20 mouse cellular contexts compared by ENCODE assay signal in the genomic region with DNA sequence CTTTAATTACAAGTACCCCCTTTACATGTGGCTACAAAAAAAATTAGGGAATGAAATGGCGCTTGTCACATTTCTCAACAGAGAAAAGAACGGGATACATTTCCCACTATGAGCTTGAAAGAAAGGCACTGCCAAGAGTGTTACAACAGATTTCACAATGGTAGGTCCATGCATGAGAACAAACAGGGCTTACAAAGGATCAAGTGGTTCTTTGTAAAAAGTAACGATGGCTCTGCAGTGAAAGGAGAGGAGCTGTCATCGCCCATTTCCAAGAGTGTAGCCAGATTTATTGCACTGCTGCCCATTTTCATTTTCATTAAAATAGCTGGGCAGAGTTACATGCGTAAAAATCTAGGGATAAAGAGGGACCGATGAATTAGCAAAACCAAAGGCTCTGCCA.
DNase-seq lines count a peak whose midpoint lies in the region; ATAC-seq and TF ChIP-seq lines count a peak whose summit lies in the region.
"Had no signal": no experiment of that assay in that cellular context is flagged by ENCODE, and none has a peak within 500 bp of the region (broad histone marks: within the 10 kb centered on the region; RNA-seq: fewer than 3 reads in every experiment).

No protein-coding gene starts in this region.

- no peak overlapping the region for H3K4me2 ChIP-seq in forebrain, embryonic 13.5 days
- H3K4me2 ChIP-seq in forebrain, embryonic 11.5 days (ENCODE audit: low read depth, low read length, severe bottlenecking) = no peak overlapping the region
- H3K4me2 ChIP-seq in liver, postnatal 0 days (ENCODE audit: low read depth, low read length) = no peak overlapping the region
- H3K4me2 ChIP-seq in forebrain, embryonic 16.5 days (ENCODE audit: low read length) = no peak overlapping the region
- H3K4me2 ChIP-seq: heart, embryonic 13.5 days; hindbrain, embryonic 15.5 days had no signal

- H3K27me3 ChIP-seq in forebrain, embryonic 13.5 days = no peaks in the 10 kb centered on the region
- H3K27me3 ChIP-seq in forebrain, embryonic 11.5 days (ENCODE audit: control insufficient read depth, insufficient read depth, low read length) = no peaks in the 10 kb centered on the region; the same call in 1 of the 2 replicates
- H3K27me3 ChIP-seq in liver, adult 2 months (ENCODE audit: control insufficient read depth, insufficient read depth, low read length) = no peaks in the 10 kb centered on the region
- no peaks in the 10 kb centered on the region for H3K27me3 ChIP-seq in liver, postnatal 0 days (ENCODE audit: insufficient read depth, low read length)
- no peaks in the 10 kb centered on the region for H3K27me3 ChIP-seq in forebrain, embryonic 16.5 days (replicated peaks; ENCODE audit: control insufficient read depth, insufficient read depth, low read length)
- H3K27me3 ChIP-seq: hindbrain, embryonic 15.5 days; megakaryocyte, embryonic 14.5 days had no signal

- TF ChIP-seq EP300 in liver, postnatal 0 days (IDR thresholded peaks at IDR 0.05; ENCODE audit: low read depth) = no peak

- DNase-seq in forebrain, embryonic 11.5 days (ENCODE audit: low spot score) = no peak
- DNase-seq in liver, adult 2 months (ENCODE audit: extremely low read depth, low read depth, low spot score) = peak; percentile 85
- DNase-seq in liver, postnatal 0 days = no peak
- DNase-seq in Muller cell, postnatal 12 days (ENCODE audit: inconsistent ontology term) = peak; percentile 81
- DNase-seq in ovary, postnatal 10 days (ENCODE audit: low spot score) = no peak
- DNase-seq: cerebellum, adult 8-10 months; layer of hippocampus, postnatal 36 days; right cerebral cortex, postnatal 25 days had no signal

- no peak overlapping the region for H3K4me3 ChIP-seq in forebrain, embryonic 13.5 days
- no peak overlapping the region for H3K4me3 ChIP-seq in forebrain, embryonic 11.5 days (ENCODE audit: low read depth, low read length)
- H3K4me3 ChIP-seq in liver, adult 2 months (ENCODE audit: insufficient read depth, low read depth, low read length) = no peak overlapping the region
- no peak overlapping the region for H3K4me3 ChIP-seq in liver, postnatal 0 days (ENCODE audit: low read depth, low read length)
- H3K4me3 ChIP-seq in forebrain, embryonic 16.5 days (replicated peaks; ENCODE audit: low read length) = no peak overlapping the region
- H3K4me3 ChIP-seq: heart, embryonic 13.5 days; hindbrain, embryonic 15.5 days; layer of hippocampus, adult 2 months; megakaryocyte, embryonic 14.5 days had no signal

- ATAC-seq in forebrain, embryonic 13.5 days = peak; percentile 69
- no peak for ATAC-seq in forebrain, embryonic 11.5 days (replicated peaks; ENCODE audit: low FRiP score)
- no peak for ATAC-seq in liver, postnatal 0 days
- peak; percentile 79 for ATAC-seq in forebrain, embryonic 16.5 days
- ATAC-seq in megakaryocyte, adult 5-6 weeks (ENCODE audit: poor library complexity, severe bottlenecking) = no peak
- ATAC-seq: CD4-positive, CD25-positive, alpha-beta regulatory T cell, adult 4 months; intestine, postnatal 0 days; midbrain, embryonic 16.5 days had no signal

- no peak overlapping the region for H3K27ac ChIP-seq in forebrain, embryonic 13.5 days
- no peak overlapping the region for H3K27ac ChIP-seq in forebrain, embryonic 11.5 days (ENCODE audit: low read depth, low read length)
- no peak overlapping the region for H3K27ac ChIP-seq in liver, adult 2 months (replicated peaks; ENCODE audit: insufficient read depth, low read depth, low read length)
- no peak overlapping the region for H3K27ac ChIP-seq in liver, postnatal 0 days (ENCODE audit: low read depth)
- no peak overlapping the region for H3K27ac ChIP-seq in forebrain, embryonic 16.5 days (ENCODE audit: low read length)
- H3K27ac ChIP-seq: heart, embryonic 13.5 days; hindbrain, embryonic 15.5 days; layer of hippocampus, adult 2 months; stomach, postnatal 0 days had no signal

- no peak for TF ChIP-seq POLR2A in liver, adult 2 months (IDR thresholded peaks at IDR 0.05; ENCODE audit: extremely low read depth, insufficient read depth, low read length)

- TF ChIP-seq CTCF in liver, adult 2 months (IDR thresholded peaks at IDR 0.05; ENCODE audit: low read depth, low read length) = no peak
- TF ChIP-seq CTCF in liver, postnatal 0 days (IDR thresholded peaks at IDR 0.05; ENCODE audit: low read depth) = no peak

- peaks cover 23% of the 10 kb centered on the region for H3K4me1 ChIP-seq in forebrain, embryonic 13.5 days
- H3K4me1 ChIP-seq in forebrain, embryonic 11.5 days (replicated peaks; ENCODE audit: control insufficient read depth, insufficient read depth, low read length) = peaks cover 2% of the 10 kb centered on the region; the same call in 1 of the 2 replicates
- peaks cover 2% of the 10 kb centered on the region; the same call in 1 of the 2 replicates for H3K4me1 ChIP-seq in liver, adult 2 months (ENCODE audit: control insufficient read depth, insufficient read depth, low read length)
- no peaks in the 10 kb centered on the region for H3K4me1 ChIP-seq in liver, postnatal 0 days (ENCODE audit: insufficient read depth)
- H3K4me1 ChIP-seq in forebrain, embryonic 16.5 days (replicated peaks; ENCODE audit: control insufficient read depth, insufficient read depth, low read length) = peaks cover 9% of the 10 kb centered on the region
- H3K4me1 ChIP-seq: hindbrain, embryonic 15.5 days; megakaryocyte, embryonic 14.5 days had no signal

- H3K9ac ChIP-seq in forebrain, embryonic 13.5 days = no peak overlapping the region
- no peak overlapping the region for H3K9ac ChIP-seq in forebrain, embryonic 11.5 days (ENCODE audit: low read length)
- H3K9ac ChIP-seq in liver, adult 2 months (ENCODE audit: low read depth, low read length) = no peak overlapping the region
- no peak overlapping the region for H3K9ac ChIP-seq in liver, postnatal 0 days (replicated peaks)
- H3K9ac ChIP-seq in forebrain, embryonic 16.5 days (replicated peaks; ENCODE audit: low read depth, low read length) = no peak overlapping the region
- H3K9ac ChIP-seq: heart, embryonic 13.5 days; hindbrain, embryonic 15.5 days had no signal

- H3K79me2 ChIP-seq in liver, adult 2 months (ENCODE audit: control insufficient read depth, insufficient read depth, low read length) = no peaks in the 10 kb centered on the region

- 18% methylated on average over 6 of the region's 6 CpGs for WGBS in forebrain, embryonic 13.5 days
- WGBS in forebrain, embryonic 11.5 days = 48% methylated on average over 6 of the region's 6 CpGs
- WGBS in liver, adult 2 months = 51% methylated on average over 6 of the region's 6 CpGs
- 77% methylated on average over 6 of the region's 6 CpGs for WGBS in liver, postnatal 0 days (ENCODE audit: insufficient replicate concordance)
- 10% methylated on average over 6 of the region's 6 CpGs for WGBS in forebrain, embryonic 16.5 days

- no peaks in the 10 kb centered on the region for H3K9me3 ChIP-seq in forebrain, embryonic 13.5 days (replicated peaks)
- no peaks in the 10 kb centered on the region for H3K9me3 ChIP-seq in forebrain, embryonic 11.5 days (ENCODE audit: control insufficient read depth, low read length)
- H3K9me3 ChIP-seq in liver, postnatal 0 days (ENCODE audit: low read length) = no peaks in the 10 kb centered on the region
- no peaks in the 10 kb centered on the region for H3K9me3 ChIP-seq in forebrain, embryonic 16.5 days (ENCODE audit: control insufficient read depth, low read length)
- H3K9me3 ChIP-seq: G1E; heart, embryonic 13.5 days; hindbrain, embryonic 15.5 days; megakaryocyte, embryonic 14.5 days had no signal

- H3K36me3 ChIP-seq in forebrain, embryonic 13.5 days (ENCODE audit: poor library complexity, severe bottlenecking) = no peaks in the 10 kb centered on the region
- H3K36me3 ChIP-seq in forebrain, embryonic 11.5 days (ENCODE audit: control insufficient read depth, insufficient read depth, low read length) = no peaks in the 10 kb centered on the region
- H3K36me3 ChIP-seq in liver, adult 2 months (ENCODE audit: control insufficient read depth, insufficient read depth, low read length) = no peaks in the 10 kb centered on the region
- no peaks in the 10 kb centered on the region for H3K36me3 ChIP-seq in liver, postnatal 0 days (replicated peaks; ENCODE audit: insufficient read depth, low read length)
- H3K36me3 ChIP-seq in forebrain, embryonic 16.5 days (ENCODE audit: control insufficient read depth, insufficient read depth) = no peaks in the 10 kb centered on the region
- H3K36me3 ChIP-seq: G1E; heart, embryonic 13.5 days; hindbrain, embryonic 15.5 days had no signal

Comparison
In these comparisons a context has a peak if more than half of its experiments do, and no peak if none do; other contexts are left out.
1. ATAC-seq: peak in forebrain, embryonic 13.5 days (single experiment) and forebrain, embryonic 16.5 days (single experiment); none in forebrain, embryonic 11.5 days (single experiment), liver, postnatal 0 days (single experiment) and megakaryocyte, adult 5-6 weeks (single experiment).
2. DNase-seq: peak in liver, adult 2 months (single experiment) and Muller cell, postnatal 12 days (single experiment); none in forebrain, embryonic 11.5 days (single experiment), liver, postnatal 0 days (single experiment) and ovary, postnatal 10 days (single experiment).